Mouse (Mus musculus): ENCODE measurements around the gene Acly. TPM values are rescaled to one million over a fixed set of nuclear protein-coding genes. Genes with fewer than 3 reads are reported as not detected.

Acly gene
- polyA plus RNA-seq, 1 experiment, result 24.4 TPM

DNA sequence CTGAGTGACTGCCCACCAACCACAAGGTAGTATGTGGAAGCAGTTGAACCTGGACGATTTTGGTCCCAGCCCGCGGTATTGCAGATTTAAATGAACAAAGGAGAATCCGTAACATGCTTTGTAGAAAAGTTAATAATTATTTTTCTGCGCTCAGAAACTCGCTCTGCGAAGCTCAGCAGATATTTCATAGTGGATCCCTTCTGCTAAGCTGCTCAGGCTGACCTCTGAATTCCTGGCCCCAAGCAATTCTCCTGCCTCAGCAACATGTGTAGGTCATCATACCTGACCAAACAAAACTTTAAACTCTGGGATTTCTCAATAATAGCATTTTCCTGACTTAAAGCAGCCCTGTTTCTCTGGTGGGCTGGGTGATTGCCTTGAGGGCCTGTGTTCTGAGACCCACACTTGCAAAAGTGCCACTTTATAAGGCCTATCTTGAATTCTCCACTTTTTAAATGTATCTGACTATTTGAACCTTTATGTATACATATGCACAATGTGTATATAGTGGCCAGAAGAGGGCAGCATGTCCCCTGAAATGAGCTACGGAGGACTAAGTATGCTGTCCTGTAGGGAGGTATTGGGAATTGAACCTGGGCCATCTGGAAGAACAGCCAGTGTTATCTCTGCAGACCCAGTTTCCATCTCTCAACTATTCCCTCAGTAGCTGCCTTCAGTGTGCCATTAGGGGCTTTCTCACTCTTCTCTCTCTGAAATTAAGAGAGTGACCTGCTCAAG lies 41.8 kb downstream of the Acly start:
- no peak for TF ChIP-seq GATA1 (IDR thresholded peaks at IDR 0.05; ENCODE audit: low read length)

- TF ChIP-seq GATA1 (IDR thresholded peaks at IDR 0.05; ENCODE audit: low read length), result no peak
Measured at GRCm38 (mm10) chr11:100484461-100484860, 43.3 kb downstream of the Acly start.

- no peak for TF ChIP-seq GATA1 (IDR thresholded peaks at IDR 0.05; ENCODE audit: low read length)
Measured at GRCm38 (mm10) chr11:100479152-100479551, 48.6 kb downstream of the Acly start.

DNA sequence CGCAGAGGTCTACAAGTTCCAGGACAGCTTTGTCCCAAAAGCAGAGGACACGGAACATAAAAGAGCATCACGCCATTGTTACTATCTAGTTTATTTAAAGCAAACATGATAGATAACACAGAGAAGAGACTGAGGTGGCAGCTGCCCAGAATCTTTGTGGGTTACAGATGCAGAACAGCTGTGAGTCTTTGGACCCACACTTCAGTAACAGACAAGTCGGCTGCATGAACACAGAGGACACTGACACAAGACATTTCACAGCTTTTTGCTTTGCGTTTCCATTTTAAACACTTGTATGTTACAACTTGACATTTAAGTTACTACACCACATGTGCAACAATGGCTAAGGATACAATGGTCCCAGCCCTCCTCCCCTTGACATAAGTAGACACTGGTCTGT lies 51.5 kb downstream of the Acly start:
- TF ChIP-seq GATA1 (IDR thresholded peaks at IDR 0.05; ENCODE audit: low read length), result no peak

DNA sequence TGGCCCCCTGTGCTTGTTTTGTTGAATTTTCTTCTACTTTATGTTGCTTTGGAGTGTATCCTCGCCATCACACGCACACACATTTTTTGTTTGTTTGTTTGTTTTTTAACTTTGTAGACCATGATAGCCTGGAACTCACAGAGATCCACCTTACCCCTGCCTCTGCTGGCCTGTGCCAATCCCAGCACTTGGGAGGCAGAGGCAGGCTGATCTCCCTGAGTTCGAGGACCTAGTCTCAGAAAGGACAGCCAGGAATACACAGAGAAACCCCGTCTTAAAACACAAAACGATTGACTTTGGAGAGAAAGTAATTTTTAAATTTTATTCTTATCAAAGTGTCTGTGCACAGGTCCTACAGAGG lies 54.9 kb downstream of the Acly start:
- TF ChIP-seq GATA1 (IDR thresholded peaks at IDR 0.05; ENCODE audit: low read length), result no peak

DNA sequence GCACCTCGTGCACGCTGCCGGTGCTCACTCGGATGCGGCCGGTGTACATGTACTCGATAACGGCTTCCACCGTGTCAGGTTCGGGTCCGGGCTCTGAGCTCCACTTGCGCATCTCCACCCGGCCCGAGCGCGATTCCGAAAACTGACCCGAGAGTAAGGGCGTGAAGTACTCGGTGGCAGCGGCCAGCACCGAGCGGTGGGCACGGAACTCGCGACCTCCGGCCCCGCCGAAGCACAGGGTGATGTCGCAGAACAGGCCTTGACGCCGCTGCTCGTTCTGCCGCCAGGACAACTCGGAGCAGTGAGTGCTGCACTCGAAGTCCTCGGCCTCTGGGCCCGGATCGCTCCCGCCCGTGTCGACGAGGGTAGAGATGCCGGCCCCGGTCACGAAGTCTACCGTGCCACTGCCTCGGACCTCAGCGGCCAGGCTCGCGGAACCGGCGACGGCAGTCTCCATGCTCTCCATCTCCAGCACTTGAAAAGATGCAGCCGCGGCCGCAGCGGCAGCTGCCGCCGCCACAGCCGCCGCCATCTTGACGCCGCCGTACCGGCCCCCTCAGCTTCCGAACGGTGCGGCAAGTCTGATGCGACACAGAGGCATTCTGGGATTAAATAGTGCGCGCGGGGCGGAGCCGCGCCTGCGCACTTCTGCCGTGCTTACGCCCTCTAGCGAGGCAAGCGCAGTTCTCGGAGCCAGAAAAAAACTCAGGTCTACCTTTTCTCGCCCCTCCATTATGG lies 55.4 kb downstream of the Acly start, which contains the start of gene Klhl11:
Gene Klhl11 (minus strand): TSS at position 545 of the 738 bp plus-strand sequence.
- TF ChIP-seq GATA1 (IDR thresholded peaks at IDR 0.05; ENCODE audit: low read length), result no peak

DNA sequence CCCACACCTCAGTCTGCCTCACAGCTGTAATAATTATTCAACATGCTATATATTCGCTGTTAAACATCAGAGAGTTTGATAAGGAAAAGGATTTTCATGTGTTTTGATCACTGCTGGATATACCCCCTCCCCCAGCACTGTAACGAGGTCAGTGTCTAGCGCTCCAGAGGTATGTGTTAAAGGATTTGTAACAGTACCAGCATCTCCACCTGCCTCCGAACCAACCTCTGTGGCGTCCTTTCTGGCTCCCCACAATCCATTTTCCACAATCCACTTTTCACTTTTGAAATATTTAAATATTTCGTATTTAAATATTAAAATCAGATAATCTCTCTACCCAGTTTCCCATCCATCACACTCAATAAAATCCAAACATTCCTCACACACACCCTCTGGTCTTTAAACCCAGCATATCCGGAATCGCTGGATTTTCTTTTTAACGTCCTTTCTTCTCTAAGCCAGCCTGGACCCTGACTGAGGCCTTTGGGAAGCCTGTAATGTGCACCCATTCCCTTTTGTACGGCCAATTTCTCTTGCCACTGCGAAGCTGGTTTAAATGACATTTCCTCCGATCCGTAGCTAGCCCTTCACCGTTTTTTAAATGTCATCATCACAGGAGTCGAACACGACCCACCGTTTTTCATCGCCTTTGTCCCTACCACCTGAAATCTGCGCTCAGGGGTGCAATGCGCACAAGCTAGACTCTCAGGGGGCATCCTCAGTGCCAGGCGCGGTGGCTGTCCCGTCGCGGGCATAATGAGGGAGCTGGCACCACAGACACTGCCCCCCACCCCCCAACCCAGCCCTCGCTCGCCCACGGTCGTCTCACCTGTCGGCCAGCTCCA lies 56.2 kb downstream of the Acly start:
- TF ChIP-seq GATA1 (IDR thresholded peaks at IDR 0.05; ENCODE audit: low read length), result no peak

DNA sequence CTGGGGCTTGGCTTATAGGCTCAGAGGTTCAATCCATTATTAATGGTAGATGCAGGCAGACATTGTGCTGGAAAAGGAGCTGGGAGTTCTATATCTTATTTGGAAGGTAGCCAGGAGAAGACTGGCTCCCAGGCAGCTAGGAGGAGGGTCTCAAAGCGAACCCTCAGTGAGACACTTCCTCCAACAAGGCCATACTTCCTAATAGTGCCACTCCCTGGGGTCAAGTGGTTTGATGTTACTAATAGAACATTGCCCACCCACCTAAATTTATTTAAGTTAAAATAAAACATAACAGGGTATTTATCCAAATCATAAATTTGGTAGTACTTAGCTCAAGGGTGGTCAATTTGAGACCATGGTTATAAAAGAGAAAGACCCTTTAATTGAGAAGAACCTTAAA lies 62.0 kb downstream of the Acly start:
- TF ChIP-seq GATA1 (IDR thresholded peaks at IDR 0.05; ENCODE audit: low read length), result no peak

DNA sequence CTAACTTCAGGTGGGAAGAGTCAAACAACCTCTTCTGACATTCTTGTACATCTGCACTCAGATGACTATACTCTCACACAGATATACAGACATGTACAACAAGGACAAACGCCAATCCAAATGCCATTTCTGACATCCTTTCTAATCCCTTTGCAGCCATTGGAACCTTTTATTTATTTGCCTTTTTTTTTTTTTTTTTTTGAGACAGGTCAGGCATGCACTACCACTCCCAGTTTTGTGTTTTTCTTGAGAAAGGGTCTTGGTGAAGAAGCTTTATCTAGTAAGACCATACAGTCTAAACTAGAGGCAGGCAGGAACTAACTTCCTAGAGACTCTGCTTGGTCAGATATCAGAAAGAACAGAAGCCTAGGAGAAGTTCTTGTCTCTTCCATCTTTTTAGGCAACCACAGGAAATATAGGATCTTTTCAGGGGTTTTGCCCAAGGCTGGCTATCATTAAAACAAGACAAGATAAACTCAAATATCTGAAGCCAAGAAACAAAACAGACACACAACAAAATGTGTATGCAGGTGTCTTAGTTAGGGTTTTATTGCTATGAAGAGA lies 62.5 kb downstream of the Acly start:
- peak; percentile 80 for TF ChIP-seq GATA1 (IDR thresholded peaks at IDR 0.05; ENCODE audit: low read length)

GRCm38 (mm10) chr11:100462699-100463098 lies 65.1 kb downstream of the Acly start:
- TF ChIP-seq GATA1 (IDR thresholded peaks at IDR 0.05; ENCODE audit: low read length), result no peak

- no peak for TF ChIP-seq GATA1 (IDR thresholded peaks at IDR 0.05; ENCODE audit: low read length)
Measured at GRCm38 (mm10) chr11:100457711-100458110, 70.1 kb downstream of the Acly start.

DNA sequence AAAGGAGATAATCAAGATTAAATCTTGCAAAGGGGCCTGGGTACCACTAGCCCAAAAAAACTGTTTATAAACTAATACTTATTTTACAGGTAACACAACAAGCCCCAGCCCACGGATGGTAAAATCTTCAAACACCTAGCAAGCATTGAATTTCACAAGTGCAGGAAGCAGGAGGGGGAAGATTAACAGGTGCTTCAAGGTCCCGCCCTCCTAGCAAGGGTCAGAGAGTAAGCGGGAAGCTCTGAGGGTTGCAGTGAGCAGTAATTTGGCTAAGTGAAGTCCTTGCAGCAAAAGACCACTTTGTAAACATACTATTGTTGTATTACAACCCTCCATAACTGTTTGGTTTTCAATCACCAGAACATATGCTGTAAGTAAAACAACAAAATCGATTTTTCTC lies 70.6 kb downstream of the Acly start:
- TF ChIP-seq GATA1 (IDR thresholded peaks at IDR 0.05; ENCODE audit: low read length), result no peak

- no peak for TF ChIP-seq GATA1 (IDR thresholded peaks at IDR 0.05; ENCODE audit: low read length)
Measured at GRCm38 (mm10) chr11:100442625-100443024, 85.2 kb downstream of the Acly start.

- no peak for TF ChIP-seq GATA1 (IDR thresholded peaks at IDR 0.05; ENCODE audit: low read length)
Measured at GRCm38 (mm10) chr11:100441797-100442196, 86.0 kb downstream of the Acly start, which contains the start of the genes Nt5c3b and Klhl10. Gene Nt5c3b, minus strand, starts transcription at chr11:100441808. Gene Klhl10, plus strand, starts transcription at chr11:100441917.

- no peak for TF ChIP-seq GATA1 (IDR thresholded peaks at IDR 0.05; ENCODE audit: low read length)
Measured at GRCm38 (mm10) chr11:100440691-100441522, 86.9 kb downstream of the Acly start.
